Mouse (Mus musculus): ENCODE measurements around the gene Ccdc84. TPM values are rescaled to one million over a fixed set of nuclear protein-coding genes. Genes with fewer than 3 reads are reported as not detected.
A peak's percentile ranks its signal among the peaks of the same experiment; 100 is the strongest.
"Not testable (repeated sequence)": the region's sequence is repeated elsewhere in the genome, so short reads cannot be mapped to it uniquely, and the experiment has no call there.

Gene Ccdc84
- polyA plus RNA-seq, 1 experiment: 1.1 TPM

DNA sequence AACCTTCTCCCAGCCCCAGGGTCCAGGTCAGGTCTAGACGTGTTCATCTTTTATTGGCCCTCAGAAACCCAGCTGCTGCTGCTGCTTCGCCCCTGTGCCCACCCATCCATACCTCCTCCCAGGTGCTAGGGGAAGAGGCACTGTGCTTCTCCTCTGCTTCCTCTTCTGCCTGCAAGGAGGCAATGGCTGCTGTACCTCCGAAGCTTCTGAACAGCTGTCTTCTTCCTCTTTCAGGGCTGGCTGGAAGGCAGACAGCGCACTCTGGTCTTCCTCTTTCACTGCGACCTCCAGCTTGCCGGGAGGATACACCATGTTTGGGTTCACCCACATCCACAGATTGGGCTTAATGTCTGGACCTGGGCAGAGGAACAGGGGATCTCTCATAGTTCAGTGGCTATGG lies 17.4 kb upstream of the Ccdc84 start:
- no peak for TF ChIP-seq GATA1 (IDR thresholded peaks at IDR 0.05; ENCODE audit: low read length)
- Histone ChIP-seq H3K9me3 (ENCODE audit: control insufficient read depth, low read length) (no peaks in the 10 kb centered on the region), H3K4me1 (ENCODE audit: control insufficient read depth) (no peaks in the 10 kb centered on the region), H3K4me3 (replicated peaks) (no peak overlapping the region), H3K36me3 (ENCODE audit: control insufficient read depth) (no peaks in the 10 kb centered on the region), H3K27me3 (ENCODE audit: control insufficient read depth) (no peaks in the 10 kb centered on the region)

DNA sequence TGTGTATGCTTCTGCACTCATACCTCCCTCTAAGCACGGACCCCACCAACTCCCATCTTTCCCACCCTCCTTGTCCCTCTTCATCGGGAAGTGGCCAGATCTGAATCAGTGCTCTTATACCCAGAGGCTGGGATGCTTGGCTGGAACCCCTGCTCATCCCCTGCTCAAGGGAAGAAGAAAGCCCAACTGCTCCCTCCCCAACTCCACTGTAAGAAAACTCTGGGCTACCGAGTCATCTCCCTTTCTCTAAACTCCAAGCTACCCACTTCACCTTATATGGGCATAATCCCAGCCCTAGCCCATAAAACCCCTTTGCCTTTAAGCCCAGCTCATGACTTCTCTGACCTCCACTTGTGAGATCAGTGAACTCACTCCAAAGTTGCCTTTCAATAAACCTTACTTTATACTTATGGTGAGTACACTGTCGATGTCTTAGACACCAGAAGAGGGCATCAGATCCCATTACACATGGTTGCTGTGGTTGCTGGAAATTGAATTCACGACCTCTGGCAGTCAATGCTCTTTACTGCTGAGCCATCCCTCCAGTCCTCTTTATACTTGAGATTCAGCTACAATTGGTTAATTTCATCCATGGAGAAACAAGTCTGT lies 14.3 kb upstream of the Ccdc84 start:
- Histone ChIP-seq H3K4me1 (ENCODE audit: control insufficient read depth) (no peaks in the 10 kb centered on the region), H3K4me3 (replicated peaks) (no peak overlapping the region), H3K9me3 (ENCODE audit: control insufficient read depth, low read length) (no peaks in the 10 kb centered on the region), H3K27me3 (ENCODE audit: control insufficient read depth) (no peaks in the 10 kb centered on the region), H3K36me3 (ENCODE audit: control insufficient read depth) (no peaks in the 10 kb centered on the region)
- TF ChIP-seq TAL1 (IDR thresholded peaks at IDR 0.05; ENCODE audit: low read length) (no peak), GATA1 (IDR thresholded peaks at IDR 0.05; ENCODE audit: low read length) (no peak)

DNA sequence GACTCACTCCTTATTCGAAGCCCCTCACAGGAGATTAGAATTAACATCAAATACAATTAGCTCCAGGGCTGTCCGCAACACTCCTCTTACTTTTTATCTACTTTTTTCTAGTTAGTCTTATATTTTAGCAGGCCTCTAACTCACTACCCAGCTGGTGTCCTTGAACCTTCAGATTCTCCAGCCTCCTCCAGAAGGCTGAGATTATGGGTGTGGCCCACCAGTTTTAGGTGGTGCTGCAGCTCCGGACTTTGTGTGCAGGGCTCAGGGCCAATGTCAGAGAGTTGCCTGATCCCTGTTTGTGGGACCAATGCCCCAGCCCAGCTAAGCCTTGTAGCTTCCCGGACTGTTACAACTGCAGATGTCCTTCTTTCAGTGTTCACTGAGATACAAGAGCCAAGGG lies 5.2 kb upstream of the Ccdc84 start:
- Histone ChIP-seq H3K27me3 (ENCODE audit: control insufficient read depth) (no peaks in the 10 kb centered on the region), H3K36me3 (ENCODE audit: control insufficient read depth) (no peaks in the 10 kb centered on the region), H3K4me3 (replicated peaks) (no peak overlapping the region), H3K9me3 (ENCODE audit: control insufficient read depth, low read length) (no peaks in the 10 kb centered on the region), H3K4me1 (ENCODE audit: control insufficient read depth) (peaks cover 5% of the 10 kb centered on the region)
- no peak for TF ChIP-seq GATA1 (IDR thresholded peaks at IDR 0.05; ENCODE audit: low read length)
- TF ChIP-seq TAL1 (IDR thresholded peaks at IDR 0.05; ENCODE audit: low read length): no peak

DNA sequence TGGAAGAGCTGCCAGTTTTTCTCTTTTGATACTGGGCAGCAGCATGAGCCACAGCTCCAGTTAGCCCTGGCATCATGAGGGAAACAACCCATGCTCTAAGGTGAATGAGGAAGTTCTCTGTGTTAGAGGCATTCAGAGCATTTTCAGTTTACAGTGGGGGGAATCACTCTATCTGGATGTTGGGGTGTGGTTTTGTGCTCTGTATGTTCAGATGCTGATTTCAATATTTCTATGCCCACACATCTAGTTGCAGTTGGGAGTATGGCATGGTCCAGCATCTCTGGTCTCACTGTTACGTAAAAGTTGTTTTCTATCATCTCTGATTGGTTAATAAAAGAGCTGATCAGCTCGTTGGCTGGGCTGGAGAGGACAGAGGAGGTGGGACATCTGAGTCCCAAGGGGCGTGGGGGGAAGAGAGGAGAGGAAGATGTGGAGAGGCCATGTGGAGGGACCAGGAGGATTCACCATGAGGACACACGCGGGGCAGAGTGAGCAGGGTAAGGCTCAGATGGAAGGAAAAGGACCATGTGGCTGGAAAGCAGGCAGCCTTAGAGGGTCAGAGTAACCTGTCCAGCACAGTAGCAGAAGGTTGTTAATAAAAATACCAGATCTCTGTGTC lies 2.0 kb upstream of the Ccdc84 start:
- Histone ChIP-seq H3K27me3 (ENCODE audit: control insufficient read depth) (no peaks in the 10 kb centered on the region), H3K36me3 (ENCODE audit: control insufficient read depth) (peaks cover 12% of the 10 kb centered on the region), H3K9me3 (ENCODE audit: control insufficient read depth, low read length) (no peaks in the 10 kb centered on the region), H3K4me1 (ENCODE audit: control insufficient read depth) (peaks cover 30% of the 10 kb centered on the region), H3K4me3 (replicated peaks) (no peak overlapping the region)
- no peak for TF ChIP-seq GATA1 (IDR thresholded peaks at IDR 0.05; ENCODE audit: low read length)
- TF ChIP-seq TAL1 (IDR thresholded peaks at IDR 0.05; ENCODE audit: low read length): no peak

DNA sequence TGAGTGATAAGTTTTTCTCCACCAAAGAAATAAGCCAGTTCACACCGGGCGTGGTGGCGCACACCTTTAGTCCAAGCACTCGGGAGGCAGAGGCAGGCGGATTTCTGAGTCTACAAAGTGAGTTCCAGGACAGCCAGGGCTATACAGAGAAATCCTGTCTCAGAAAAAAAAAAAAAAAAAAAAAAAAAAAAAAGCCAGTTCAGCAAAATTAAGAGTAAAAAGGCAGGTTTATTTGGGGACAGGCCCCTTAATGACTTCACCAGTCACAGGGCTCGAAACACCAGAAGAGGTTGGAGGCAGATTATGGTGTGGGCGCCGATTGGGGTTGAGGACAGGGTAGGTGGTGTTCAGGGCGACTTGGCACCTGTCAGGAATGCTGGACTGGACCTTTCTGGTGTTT lies 1.4 kb upstream of the Ccdc84 start:
- H3K27me3 ChIP-seq (ENCODE audit: control insufficient read depth); H3K4me3 ChIP-seq (replicated peaks); H3K9me3 ChIP-seq (ENCODE audit: control insufficient read depth, low read length): not testable (repeated sequence)
- peaks cover 30% of the 10 kb centered on the region for H3K4me1 ChIP-seq (ENCODE audit: control insufficient read depth)
- H3K36me3 ChIP-seq (ENCODE audit: control insufficient read depth): peaks cover 16% of the 10 kb centered on the region

DNA sequence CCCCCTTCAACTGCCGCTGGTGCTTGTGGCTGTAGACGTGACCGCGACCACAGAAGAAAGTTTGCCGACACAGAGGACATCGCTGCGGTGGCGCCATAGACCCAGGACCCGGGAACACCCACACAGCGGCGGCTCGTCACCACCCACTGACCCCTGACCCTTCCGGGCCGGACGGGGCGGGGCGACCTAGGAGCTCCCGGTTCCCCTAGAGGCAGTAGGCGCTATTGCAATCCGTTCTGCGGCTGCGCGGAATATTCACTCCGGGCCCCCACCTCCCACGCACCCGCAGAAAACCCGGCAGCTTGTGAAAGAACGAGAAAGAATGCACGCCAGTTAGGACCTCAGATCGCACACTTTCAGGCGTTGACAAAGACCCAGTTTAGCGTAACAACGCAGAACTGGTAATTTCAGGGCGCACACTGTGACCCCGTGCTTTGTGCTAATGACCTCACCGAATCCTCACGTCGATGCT lies 441 bp downstream of the Ccdc84 start:
- no peaks in the 10 kb centered on the region for H3K27me3 ChIP-seq (ENCODE audit: control insufficient read depth)
- peak overlapping the region; percentile 78 for H3K4me3 ChIP-seq (replicated peaks)
- H3K36me3 ChIP-seq (ENCODE audit: control insufficient read depth): peaks cover 34% of the 10 kb centered on the region
- TF ChIP-seq TAL1 (IDR thresholded peaks at IDR 0.05; ENCODE audit: low read length) (no peak), GATA1 (IDR thresholded peaks at IDR 0.05; ENCODE audit: low read length) (no peak)
- peaks cover 36% of the 10 kb centered on the region for H3K4me1 ChIP-seq (ENCODE audit: control insufficient read depth)
- no peaks in the 10 kb centered on the region for H3K9me3 ChIP-seq (ENCODE audit: control insufficient read depth, low read length)

DNA sequence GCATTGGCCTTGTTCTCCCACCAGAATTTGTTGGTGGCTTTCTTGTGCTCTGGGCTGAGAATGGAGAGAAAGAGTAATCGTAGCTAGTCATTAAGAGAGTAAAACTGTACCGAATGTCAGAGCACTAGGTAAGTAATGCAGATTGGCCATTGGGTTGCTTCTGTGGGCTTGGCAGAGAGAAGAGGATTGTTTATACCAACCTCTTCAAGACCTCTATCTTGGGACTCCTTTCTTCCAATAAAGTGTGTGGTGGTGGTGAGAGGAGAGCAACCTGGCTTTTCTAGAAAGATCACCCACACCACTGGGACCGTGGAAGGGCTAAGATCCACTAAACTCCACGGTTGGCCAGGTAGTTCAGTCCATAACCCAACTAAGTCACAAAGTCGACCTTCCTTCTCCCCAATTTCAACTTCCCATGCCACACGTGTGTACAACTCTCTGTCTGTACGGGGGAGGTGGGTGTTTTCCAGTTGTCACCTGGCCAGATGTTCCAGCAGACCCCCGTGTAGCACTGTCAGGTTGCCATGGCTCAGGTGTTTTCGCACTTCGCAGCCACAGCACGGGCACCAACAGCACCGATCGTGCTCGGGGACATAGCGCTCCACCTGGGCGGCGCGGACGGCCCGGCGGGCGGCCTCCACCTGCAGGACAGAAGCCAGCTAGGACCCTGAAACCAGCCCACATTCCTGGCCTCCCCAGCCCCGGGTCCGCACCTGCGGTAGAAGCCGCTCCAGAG lies 1.0 kb downstream of the Ccdc84 start:
- peaks cover 41% of the 10 kb centered on the region for H3K4me1 ChIP-seq (ENCODE audit: control insufficient read depth)
- TF ChIP-seq GATA1 (IDR thresholded peaks at IDR 0.05; ENCODE audit: low read length): no peak
- no peak for TF ChIP-seq TAL1 (IDR thresholded peaks at IDR 0.05; ENCODE audit: low read length)
- H3K27me3 ChIP-seq (ENCODE audit: control insufficient read depth): no peaks in the 10 kb centered on the region
- no peaks in the 10 kb centered on the region for H3K9me3 ChIP-seq (ENCODE audit: control insufficient read depth, low read length)
- peaks cover 40% of the 10 kb centered on the region for H3K36me3 ChIP-seq (ENCODE audit: control insufficient read depth)
- H3K4me3 ChIP-seq (replicated peaks): peak overlapping the region; percentile 78

DNA sequence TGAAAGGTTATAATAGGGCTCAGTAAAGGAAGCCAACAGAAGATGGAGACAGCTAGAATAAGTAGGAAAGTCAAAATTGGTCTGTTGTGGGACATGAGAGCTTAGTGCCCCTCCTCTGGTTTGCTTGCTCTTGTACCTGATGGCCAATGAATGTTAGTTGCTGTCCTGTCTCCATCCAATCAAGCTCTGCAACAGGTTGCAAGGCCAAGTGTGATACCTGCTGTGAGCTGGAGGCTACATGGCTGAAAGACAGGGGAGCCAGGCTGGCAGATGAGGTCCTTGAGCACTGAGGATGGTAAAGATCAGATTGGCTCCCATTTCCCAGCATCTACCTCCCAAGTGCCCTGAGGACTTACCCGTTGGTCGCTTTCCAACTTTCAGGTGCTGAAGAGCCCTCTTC lies 5.6 kb downstream of the Ccdc84 start:
- Histone ChIP-seq H3K4me3 (replicated peaks) (no peak overlapping the region), H3K27me3 (ENCODE audit: control insufficient read depth) (no peaks in the 10 kb centered on the region), H3K36me3 (ENCODE audit: control insufficient read depth) (peaks cover 79% of the 10 kb centered on the region), H3K4me1 (ENCODE audit: control insufficient read depth) (peaks cover 66% of the 10 kb centered on the region), H3K9me3 (ENCODE audit: control insufficient read depth, low read length) (no peaks in the 10 kb centered on the region)
- TF ChIP-seq TAL1 (IDR thresholded peaks at IDR 0.05; ENCODE audit: low read length) (no peak), GATA1 (IDR thresholded peaks at IDR 0.05; ENCODE audit: low read length) (no peak)

DNA sequence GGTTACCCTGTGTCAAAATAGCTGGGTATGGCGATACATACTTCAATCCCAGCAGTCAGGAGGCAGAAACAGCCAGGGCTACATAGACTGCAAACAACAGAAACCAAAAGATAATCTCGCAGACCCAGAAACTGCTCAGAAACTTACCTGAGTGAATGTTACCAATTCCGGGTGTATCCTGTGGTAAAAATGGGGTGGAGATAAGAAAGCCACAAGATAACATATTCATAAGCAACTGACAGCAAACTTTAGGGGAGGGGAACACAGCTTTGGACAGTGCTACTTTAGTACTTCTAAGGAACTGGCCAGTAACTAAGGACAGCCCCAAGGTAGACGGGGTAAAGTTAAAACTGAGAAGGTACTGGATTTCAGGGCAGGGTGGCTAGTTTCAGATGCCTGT lies 6.1 kb downstream of the Ccdc84 start:
- H3K4me1 ChIP-seq (ENCODE audit: control insufficient read depth): peaks cover 61% of the 10 kb centered on the region
- H3K36me3 ChIP-seq (ENCODE audit: control insufficient read depth): peaks cover 79% of the 10 kb centered on the region

More for the DNA sequence above, 6.1 kb downstream of the Ccdc84 start:
- TF ChIP-seq TAL1 (IDR thresholded peaks at IDR 0.05; ENCODE audit: low read length): no peak
- no peak for TF ChIP-seq GATA1 (IDR thresholded peaks at IDR 0.05; ENCODE audit: low read length)
- Histone ChIP-seq H3K27me3 (ENCODE audit: control insufficient read depth) (no peaks in the 10 kb centered on the region), H3K4me3 (replicated peaks) (no peak overlapping the region), H3K9me3 (ENCODE audit: control insufficient read depth, low read length) (no peaks in the 10 kb centered on the region)

All from erythroblast, embryonic 14.5 days (primary cell).